Mouse (Mus musculus) subcutaneous adipose tissue, adult 2 months (tissue): ENCODE measurements around the gene Smarcd2. TPM values are rescaled to one million over a fixed set of nuclear protein-coding genes. Genes with fewer than 3 reads are reported as not detected.

Experiments
- polyA plus RNA-seq: library from polyadenylated mRNA; depleted of rRNA; stranded (reverse); fragments of >200 nt; gene quantifications from 2 replicates; pipeline ENCODE4 v1.2.3, GENCODE M21; 2012; ENCODE audit warnings: low replicate concordance; rRNA removed

Gene Smarcd2
- polyA plus RNA-seq: 130 and 218 TPM in 2 replicates

GRCm38 (mm10) chr11:106272644-106273310, at the start of gene Smarcd2:
Smarcd2 (minus strand) TSS chr11:106272972.

GRCm38 (mm10) chr11:106314333-106314812, 41.6 kb upstream of the Smarcd2 start, which contains the start of gene Cd79b:
Cd79b (minus strand) TSS chr11:106314762.

DNA sequence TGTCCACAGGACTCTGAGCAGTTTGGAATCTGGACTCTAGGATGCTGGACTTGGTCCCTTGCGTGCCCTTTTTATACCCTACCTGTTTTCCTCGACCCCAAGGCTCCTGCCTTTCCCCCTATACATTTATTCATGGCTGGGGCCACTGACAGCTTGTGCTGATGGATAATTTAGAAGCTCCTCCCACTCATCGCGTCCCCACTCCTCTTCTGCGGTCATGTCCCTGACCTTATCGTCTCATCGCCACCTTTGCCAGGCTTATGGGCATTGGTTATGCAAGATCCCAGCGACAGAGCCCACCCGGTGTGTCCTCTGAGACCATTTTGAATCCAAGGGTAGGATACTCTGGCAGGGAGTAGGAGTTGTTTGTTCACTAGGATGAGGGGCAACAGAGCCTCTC, 29.0 kb upstream of the Smarcd2 start, which contains the start of gene Gh:
Gene Gh, minus strand, starts transcription at position 101 of the 400 bp plus-strand sequence.

DNA sequence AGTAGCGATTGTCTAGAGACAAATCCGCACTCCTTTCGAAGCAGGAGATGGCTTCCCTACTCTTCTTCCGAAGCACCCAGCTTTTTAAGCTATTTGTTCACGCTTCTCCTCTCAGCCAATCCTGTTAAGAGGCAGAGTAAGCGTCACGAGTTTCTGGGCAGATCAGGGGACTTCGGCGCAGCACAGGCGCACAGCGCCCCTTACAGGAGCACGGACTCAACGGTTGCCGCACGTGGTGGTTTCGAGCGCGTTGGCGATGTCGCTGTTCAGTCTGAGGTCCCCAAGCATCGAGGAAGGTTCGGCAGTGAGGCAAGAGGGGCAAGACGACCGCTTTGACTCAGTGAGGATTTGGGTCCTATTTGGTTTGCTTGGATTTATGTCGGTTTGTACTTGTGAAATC, 3.7 kb upstream of the Smarcd2 start, which contains the start of gene Tcam1:
Gene Tcam1, plus strand, starts transcription at position 219 of the 400 bp plus-strand sequence.

DNA sequence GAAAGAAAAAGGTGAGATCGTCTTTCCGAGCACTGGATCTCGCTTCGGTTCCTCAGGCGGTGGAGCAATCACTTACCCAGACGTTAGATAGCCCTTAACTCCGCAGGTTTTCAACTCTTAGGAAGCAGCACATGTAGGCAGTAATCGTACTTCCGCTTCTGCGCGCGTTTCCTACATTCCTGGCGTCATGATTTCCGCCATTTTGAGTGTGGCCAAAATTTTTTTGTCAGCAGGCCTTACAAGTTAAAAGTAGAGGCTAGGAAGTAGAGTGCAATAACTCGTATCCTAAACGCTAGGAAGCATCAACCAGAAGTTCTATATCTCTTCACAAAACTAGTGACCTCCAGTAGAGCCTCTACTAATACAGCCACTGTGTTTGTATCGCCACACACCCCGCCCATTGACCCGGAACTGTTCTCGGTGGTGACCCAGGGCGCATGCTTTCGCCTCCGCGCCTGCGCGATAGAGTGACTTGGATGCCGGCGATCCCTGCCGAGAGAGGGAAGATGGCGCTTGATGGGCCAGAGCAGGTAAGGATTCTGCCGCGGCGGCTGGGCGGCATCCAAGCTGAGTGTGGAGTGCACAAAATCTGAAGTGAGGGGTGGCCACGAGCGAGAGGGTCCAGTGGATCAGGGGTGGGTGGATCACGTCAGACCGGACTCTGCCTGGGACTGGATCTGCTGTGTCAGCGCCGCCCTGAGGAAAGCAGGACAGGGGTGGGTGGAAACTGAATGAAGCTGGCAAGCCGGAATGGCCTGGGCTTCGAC, 16.9 kb downstream of the Smarcd2 start, which contains the start of the genes Ftsj3 and Psmc5:
Gene Ftsj3, minus strand, starts transcription at position 395 of the 767 bp plus-strand sequence.
Gene Psmc5, plus strand, starts transcription at position 470 of the 767 bp plus-strand sequence.

GRCm38 (mm10) chr11:106216730-106217490, 55.9 kb downstream of the Smarcd2 start, which contains the start of gene Ddx42:
Ddx42 (plus strand) TSS chr11:106216926.

DNA sequence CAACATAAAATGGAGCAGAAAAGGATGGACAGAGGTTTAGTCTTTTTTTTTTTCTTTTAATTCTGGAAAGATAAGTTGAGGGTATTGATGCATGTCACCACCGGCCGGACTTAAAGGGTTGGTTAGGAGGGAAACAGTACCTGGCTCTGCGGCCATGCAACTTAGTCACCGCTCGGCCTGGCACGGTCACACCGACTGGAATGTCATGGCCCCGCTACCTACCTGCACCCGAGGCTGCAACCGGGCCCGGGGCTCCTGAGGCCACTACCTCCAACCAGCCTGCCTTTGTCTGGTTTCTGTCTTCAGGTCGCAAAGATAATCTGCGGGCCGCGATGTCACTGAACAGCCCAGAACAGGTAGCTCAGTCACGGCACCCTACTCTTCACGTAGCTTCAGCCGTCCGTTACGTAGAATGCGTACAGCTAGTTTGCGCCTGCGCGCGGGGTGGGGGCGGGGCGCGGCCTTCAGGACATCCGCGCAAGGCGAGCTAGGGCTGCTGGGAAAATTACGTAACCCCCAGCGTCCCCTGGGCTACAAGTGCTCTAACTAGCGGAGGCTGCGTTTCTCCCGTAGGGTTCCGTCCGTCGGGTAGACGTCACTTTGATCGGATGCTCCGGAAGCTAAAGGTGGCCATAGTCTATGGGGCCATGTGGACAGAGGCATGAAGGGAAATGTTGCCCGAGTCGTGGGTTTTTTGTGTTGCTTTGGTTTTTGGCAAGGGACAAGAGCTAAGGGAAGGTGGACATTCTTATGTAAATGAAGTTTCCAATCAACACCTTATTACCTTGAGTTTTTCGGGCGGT, 56.6 kb downstream of the Smarcd2 start, which contains the start of gene Ccdc47:
Gene Ccdc47, minus strand, starts transcription at position 418 of the 803 bp plus-strand sequence.

Other genes starting within 250 kb of the Smarcd2 start
- 21.7 and 50.7 TPM in 2 replicates for gene Dcaf7, start 236.1 kb downstream of the Smarcd2 start, polyA plus RNA-seq
- gene Taco1, start 206.9 kb downstream of the Smarcd2 start, polyA plus RNA-seq: 14.8 and 16.0 TPM in 2 replicates
- 55.5 and 69.5 TPM in 2 replicates for gene Map3k3, start 188.4 kb downstream of the Smarcd2 start, polyA plus RNA-seq
- not detected in 2 replicates for gene Gm10840, start 112.1 kb downstream of the Smarcd2 start, polyA plus RNA-seq
- gene Limd2, start 112.1 kb downstream of the Smarcd2 start, polyA plus RNA-seq: 33.1 and 61.0 TPM in 2 replicates
- 30.3 and 44.5 TPM in 2 replicates for gene Strada, start 70.8 kb downstream of the Smarcd2 start, polyA plus RNA-seq
- 16.5 and 20.1 TPM in 2 replicates for gene Ccdc47, start 56.6 kb downstream of the Smarcd2 start, polyA plus RNA-seq
- 11.1 and 17.4 TPM in 2 replicates for gene Ddx42, start 56.0 kb downstream of the Smarcd2 start, polyA plus RNA-seq
- 18.4 and 42.8 TPM in 2 replicates for gene Ftsj3, start 16.9 kb downstream of the Smarcd2 start, polyA plus RNA-seq
- gene Psmc5, start 16.8 kb downstream of the Smarcd2 start, polyA plus RNA-seq: 59.4 and 62.2 TPM in 2 replicates
- 0.23 and 0.58 TPM in 2 replicates for gene Tcam1, start 3.7 kb upstream of the Smarcd2 start, polyA plus RNA-seq
- not detected in 2 replicates for gene Gh, start 28.9 kb upstream of the Smarcd2 start, polyA plus RNA-seq
- gene Cd79b, start 41.8 kb upstream of the Smarcd2 start, polyA plus RNA-seq: 3.7 and 4.7 TPM in 2 replicates
- gene Scn4a, start 80.3 kb upstream of the Smarcd2 start, polyA plus RNA-seq: 0.06 and 0.26 TPM in 2 replicates
- gene Prr29, start 92.5 kb upstream of the Smarcd2 start, polyA plus RNA-seq: 0.19 and 0.53 TPM in 2 replicates
- gene Icam2, start 115.1 kb upstream of the Smarcd2 start, polyA plus RNA-seq: 56.3 and 89.3 TPM in 2 replicates
- gene Ern1, start 214.9 kb upstream of the Smarcd2 start, polyA plus RNA-seq: 9.0 and 26.4 TPM in 2 replicates